Mouse (Mus musculus) lung, embryonic 16.5 days (tissue): Measurements from ENCODE around the gene Tvp23a. TPM values are rescaled to one million over a fixed set of nuclear protein-coding genes. Genes with fewer than 3 reads are reported as not detected.

Experiments
- ATAC-seq: fragments of 200-750 bp; cut with Nextera tagmentation; 2 replicates; pipeline ENCODE4 v1.8.0; 2017; ENCODE audit warnings: low read depth, mild to moderate bottlenecking, moderate library complexity
- H3K27ac ChIP-seq: fragments of 300-500 bp; sonication (generic); 2 replicates; pipeline ENCODE4 v1.5.1; 2014; ENCODE audit warnings: mild to moderate bottlenecking, control low read depth, low read length
- H3K27me3 ChIP-seq: fragments of 300-500 bp; sonication (generic); 2 replicates; pipeline ENCODE4 v1.6.1; 2014; ENCODE audit warnings: low read depth, low read length, mixed read lengths; ENCODE audit not compliant: control insufficient read depth, insufficient read depth
- H3K36me3 ChIP-seq: fragments of 300-500 bp; sonication (generic); 2 replicates; pipeline ENCODE4 v1.6.1; 2014; ENCODE audit warnings: low read length; ENCODE audit not compliant: control insufficient read depth, insufficient read depth
- H3K4me1 ChIP-seq: fragments of 300-500 bp; sonication (generic); replicated peaks from 2 replicates; pipeline ENCODE4 v1.6.1; 2014; ENCODE audit warnings: low read length, mixed read lengths; ENCODE audit not compliant: control insufficient read depth, insufficient read depth
- H3K4me2 ChIP-seq: fragments of 300-500 bp; sonication (generic); 2 replicates; pipeline ENCODE4 v1.6.1; 2014; ENCODE audit warnings: low read depth, low read length, control low read depth
- H3K4me3 ChIP-seq: fragments of 300-500 bp; sonication (generic); 2 replicates; pipeline ENCODE4 v1.5.1; 2014; ENCODE audit warnings: mild to moderate bottlenecking, low read length, control low read depth
- H3K9ac ChIP-seq: fragments of 300-500 bp; sonication (generic); 2 replicates; pipeline ENCODE4 v1.6.1; 2014; ENCODE audit warnings: low read length, control low read depth
- H3K9me3 ChIP-seq: fragments of 300-500 bp; sonication (generic); 2 replicates; pipeline ENCODE4 v1.6.1; 2016; ENCODE audit warnings: low read length; ENCODE audit not compliant: control insufficient read depth
- WGBS: fragments of 180-500 bp; shearing (Covaris S2); extraction: QIAGEN DNeasy Blood & Tissue Kit; methylation state at CpG from one replicate; pipeline ENCODE4 v1.1.7; 2014; 5-methylcytosine and 5-hydroxymethylcytosine counted together
- polyA plus RNA-seq: library from polyadenylated mRNA; unstranded; fragments of >200 nt; fragmentation: Nextera tagmentation; extraction: Ambion mirVana; gene quantifications from 2 replicates; pipeline ENCODE4 v1.2.1, GENCODE M21; 2015

Gene Tvp23a
- polyA plus RNA-seq, 1 experiment from 2014 or later, result 8.1 TPM

DNA sequence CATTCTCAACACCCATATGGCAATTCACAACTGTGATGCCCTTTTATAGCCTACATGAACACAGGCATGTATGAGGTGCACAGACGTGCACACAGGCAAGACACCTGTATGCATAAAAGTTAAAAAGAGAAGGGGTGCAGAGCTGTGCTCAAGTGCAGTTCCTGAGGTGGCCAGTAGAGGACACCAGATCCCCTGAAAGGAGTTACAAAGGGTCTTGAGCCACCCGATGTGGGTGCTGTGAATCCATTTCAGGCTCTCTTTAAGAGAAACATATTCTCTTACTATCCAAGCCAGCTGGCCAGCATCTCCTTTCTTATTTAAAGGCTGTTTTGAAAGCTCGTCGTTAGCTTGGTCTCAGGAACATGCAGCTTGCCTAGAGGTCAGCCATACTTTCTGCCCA is 30.3 kb downstream of the Tvp23a start:
- 90% methylated on average over 4 of the region's 4 CpGs for WGBS
- ATAC-seq, result no peak

DNA sequence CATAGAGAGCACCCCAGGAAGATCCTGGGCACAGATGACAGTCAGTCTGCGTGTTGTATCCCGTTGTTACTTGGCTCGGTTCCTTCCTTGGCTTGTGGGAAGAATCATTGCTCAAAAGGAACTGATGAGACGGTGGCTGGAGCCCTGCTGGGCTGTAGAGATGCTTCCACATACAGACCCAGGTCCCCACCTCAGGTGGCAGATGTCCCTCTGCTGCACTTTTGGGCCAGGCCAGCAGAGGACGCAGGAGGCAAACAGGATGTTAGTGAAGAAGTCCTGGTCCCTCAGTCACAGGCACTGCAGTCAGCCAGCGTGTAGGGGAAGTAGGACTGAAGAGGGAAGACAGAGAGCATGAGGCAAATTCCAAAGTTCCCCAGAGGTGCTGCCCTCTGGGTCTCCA is 31.2 kb downstream of the Tvp23a start:
- Histone ChIP-seq H3K9me3 (no peaks in the 10 kb centered on the region), H3K4me1 (peaks cover 4% of the 10 kb centered on the region), H3K36me3 (peaks cover 42% of the 10 kb centered on the region), H3K27me3 (no peaks in the 10 kb centered on the region), H3K4me3 (no peak overlapping the region), H3K27ac (no peak overlapping the region), H3K9ac (no peak overlapping the region), H3K4me2 (no peak overlapping the region)
- no peak for ATAC-seq
- WGBS, result 72% methylated on average over 6 of the region's 6 CpGs

More for the DNA sequence above, 30.3 kb downstream of the Tvp23a start:
- H3K9ac ChIP-seq, result no peak overlapping the region
- H3K4me1 ChIP-seq, result peaks cover 4% of the 10 kb centered on the region
- H3K9me3 ChIP-seq, result no peaks in the 10 kb centered on the region
- no peak overlapping the region for H3K27ac ChIP-seq
- H3K27me3 ChIP-seq, result no peaks in the 10 kb centered on the region
- H3K36me3 ChIP-seq, result peaks cover 51% of the 10 kb centered on the region
- no peak overlapping the region for H3K4me2 ChIP-seq
- no peak overlapping the region for H3K4me3 ChIP-seq

DNA sequence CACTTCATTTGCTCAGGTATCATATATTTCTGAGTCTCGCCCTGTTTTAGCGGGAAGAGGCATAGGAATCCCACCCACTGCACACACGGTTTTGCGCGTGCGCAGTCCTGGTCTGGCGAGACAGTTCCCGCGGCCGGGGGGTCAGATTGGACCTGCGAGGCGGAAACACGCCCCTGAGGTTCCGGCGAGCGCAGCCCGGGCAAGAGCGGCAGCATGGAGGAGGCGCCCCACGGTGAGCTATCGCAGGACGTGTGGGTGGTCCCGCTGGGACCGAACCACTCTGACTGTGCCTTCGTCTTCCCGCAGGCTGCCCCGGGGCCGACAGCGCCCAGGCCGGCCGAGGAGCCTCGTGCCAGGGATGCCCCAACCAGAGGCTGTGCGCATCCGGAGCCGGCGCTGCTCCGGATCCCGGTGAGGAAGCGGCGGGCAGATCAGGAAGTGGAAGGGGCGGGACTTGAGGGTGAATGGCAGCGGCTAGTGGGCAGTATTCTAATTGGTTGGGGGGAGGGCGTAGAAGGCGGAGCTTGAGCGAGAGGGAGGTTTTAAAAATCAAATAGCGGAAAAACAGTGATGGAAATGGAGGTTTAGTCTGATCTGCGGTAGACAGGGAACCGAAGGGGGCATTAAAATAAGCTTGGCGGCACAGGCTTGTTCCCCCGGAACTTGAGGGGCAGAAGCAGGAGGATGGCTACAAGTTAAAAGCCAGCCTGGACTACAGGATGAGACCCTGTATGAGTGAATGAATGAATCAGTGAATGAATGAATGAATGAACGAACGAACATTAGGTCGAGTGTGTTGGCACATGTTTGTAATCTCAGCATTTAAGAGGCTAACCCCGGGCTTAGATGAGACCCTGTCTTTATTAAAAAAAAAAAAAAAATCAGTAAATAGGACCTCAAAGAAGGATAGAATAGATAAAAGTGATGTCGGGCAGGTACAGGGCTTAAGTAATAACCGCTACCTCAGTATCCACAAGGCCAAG is 35.1 kb downstream of the Tvp23a start, which contains the start of gene Nubp1:
TSS of gene Nubp1 (plus strand) at position 185 of the 983 bp plus-strand sequence.
- no peaks in the 10 kb centered on the region for H3K9me3 ChIP-seq
- 3% methylated on average over 56 of the region's 56 CpGs for WGBS
- H3K27me3 ChIP-seq, result no peaks in the 10 kb centered on the region
- H3K9ac ChIP-seq, result peak within 1 kb of the TSS; percentile 81
- H3K27ac ChIP-seq, result peak within 1 kb of the TSS; percentile 97
- ATAC-seq, result peak; percentile 98
- H3K4me3 ChIP-seq, result peak within 1 kb of the TSS; percentile 83
- peak within 1 kb of the TSS; percentile 72 for H3K4me2 ChIP-seq
- peaks cover 4% of the 10 kb centered on the region for H3K4me1 ChIP-seq
- peaks cover 26% of the 10 kb centered on the region for H3K36me3 ChIP-seq

DNA sequence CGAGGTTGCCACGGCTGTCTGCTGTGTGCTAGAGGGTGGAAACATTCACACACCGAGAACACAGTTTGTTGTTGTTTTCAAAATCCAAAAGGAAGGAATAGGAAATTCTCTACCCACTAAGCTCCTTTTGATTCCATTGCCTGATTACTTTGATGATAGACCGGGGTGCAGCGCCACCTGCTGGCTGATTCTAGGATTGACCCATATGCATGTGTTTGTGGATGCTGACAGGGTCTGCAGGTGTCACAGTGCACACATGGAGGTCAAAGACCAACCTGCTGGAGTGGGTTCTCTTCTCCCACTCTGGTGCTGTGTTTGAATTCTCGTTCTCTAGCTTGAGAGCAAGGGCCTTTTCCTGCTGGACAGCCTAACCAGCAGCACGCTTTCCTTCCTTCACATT is 48.0 kb downstream of the Tvp23a start:
- Histone ChIP-seq H3K27me3 (no peaks in the 10 kb centered on the region; the same call in 1 of the 2 replicates), H3K4me2 (no peak overlapping the region), H3K9me3 (no peaks in the 10 kb centered on the region), H3K4me3 (no peak overlapping the region), H3K27ac (no peak overlapping the region), H3K36me3 (no peaks in the 10 kb centered on the region), H3K9ac (no peak overlapping the region), H3K4me1 (peaks cover 4% of the 10 kb centered on the region; the same call in 1 of the 2 replicates)
- no peak for ATAC-seq
- 28% methylated on average over 7 of the region's 7 CpGs for WGBS

DNA sequence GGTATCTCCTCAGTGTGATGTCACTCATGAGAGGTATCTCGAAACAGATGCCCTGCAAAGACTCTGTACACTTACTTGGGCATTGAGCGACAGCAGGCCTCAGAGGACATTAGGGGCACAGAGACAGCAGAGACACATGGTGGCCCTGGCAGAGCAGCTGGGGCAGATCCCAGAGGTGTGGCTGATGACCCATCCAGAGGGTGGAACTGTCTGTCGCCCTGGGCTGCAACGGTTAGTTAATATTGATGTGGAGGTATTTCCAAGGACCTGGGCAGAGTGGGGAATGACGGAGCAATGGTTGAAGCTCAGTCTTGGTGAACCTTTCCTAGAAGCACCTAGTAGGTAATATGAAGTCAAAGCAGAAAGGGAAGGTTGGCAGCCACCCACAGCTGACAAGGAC is 48.4 kb downstream of the Tvp23a start:
- Histone ChIP-seq H3K4me2 (no peak overlapping the region), H3K4me3 (no peak overlapping the region), H3K27me3 (no peaks in the 10 kb centered on the region; the same call in 1 of the 2 replicates), H3K9ac (no peak overlapping the region), H3K9me3 (no peaks in the 10 kb centered on the region), H3K4me1 (peaks cover 4% of the 10 kb centered on the region; the same call in 1 of the 2 replicates), H3K36me3 (no peaks in the 10 kb centered on the region), H3K27ac (no peak overlapping the region)
- WGBS, result 66% methylated on average over 5 of the region's 5 CpGs
- ATAC-seq, result no peak

DNA sequence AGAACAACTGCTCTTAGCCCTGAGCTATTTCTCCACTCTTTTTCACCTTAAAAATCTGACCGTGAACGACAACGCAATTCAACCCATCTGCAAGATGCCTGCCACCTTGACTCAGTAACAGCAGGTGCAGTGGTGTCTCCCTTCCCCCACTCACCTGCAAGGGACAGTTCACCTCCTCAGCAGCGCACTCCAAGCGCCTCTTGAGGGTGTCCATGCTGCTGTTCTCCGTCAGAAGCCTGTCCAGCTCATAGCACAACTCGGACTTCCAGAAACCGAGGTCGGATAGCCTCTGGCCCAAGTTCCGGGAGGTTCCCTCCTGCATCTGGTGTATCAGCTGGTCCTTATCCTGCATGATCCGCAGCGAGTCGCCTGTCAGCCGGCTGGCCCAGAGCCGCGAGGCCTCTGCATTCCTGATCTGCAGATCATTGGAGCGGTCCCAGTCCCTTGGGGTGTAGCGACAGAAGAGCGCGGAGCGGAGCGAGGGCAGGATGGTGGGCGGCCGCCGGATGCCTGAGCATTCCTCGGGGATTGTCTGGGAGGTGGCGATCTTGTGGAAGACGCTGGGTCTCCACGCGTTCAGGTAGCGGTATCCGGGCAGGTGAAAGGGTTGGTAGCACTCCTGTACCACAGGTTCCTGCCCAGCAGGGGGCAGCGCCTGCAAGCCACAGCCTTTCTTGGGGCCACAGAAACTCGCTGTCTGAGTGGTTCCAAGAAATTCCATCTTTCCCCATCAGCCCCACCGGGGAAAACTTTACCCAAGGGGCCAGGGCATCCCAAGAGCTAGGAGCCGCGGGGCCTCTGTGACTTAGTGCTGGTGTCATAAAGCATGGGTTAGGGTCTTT is 52.2 kb downstream of the Tvp23a start, which contains the start of gene Tekt5:
TSS of gene Tekt5 (minus strand) at position 792 of the 842 bp plus-strand sequence.
- Histone ChIP-seq H3K4me2 (peak within 1 kb of the TSS; percentile 53), H3K27me3 (no peaks in the 10 kb centered on the region; the same call in 1 of the 2 replicates), H3K36me3 (no peaks in the 10 kb centered on the region), H3K4me3 (peak within 1 kb of the TSS; percentile 34), H3K4me1 (peaks cover 4% of the 10 kb centered on the region; the same call in 1 of the 2 replicates), H3K9ac (peak within 1 kb of the TSS; percentile 48), H3K9me3 (no peaks in the 10 kb centered on the region), H3K27ac (no peak within 1 kb of the TSS)
- peak; percentile 84 for ATAC-seq
- WGBS, result 7% methylated on average over 37 of the region's 37 CpGs

DNA sequence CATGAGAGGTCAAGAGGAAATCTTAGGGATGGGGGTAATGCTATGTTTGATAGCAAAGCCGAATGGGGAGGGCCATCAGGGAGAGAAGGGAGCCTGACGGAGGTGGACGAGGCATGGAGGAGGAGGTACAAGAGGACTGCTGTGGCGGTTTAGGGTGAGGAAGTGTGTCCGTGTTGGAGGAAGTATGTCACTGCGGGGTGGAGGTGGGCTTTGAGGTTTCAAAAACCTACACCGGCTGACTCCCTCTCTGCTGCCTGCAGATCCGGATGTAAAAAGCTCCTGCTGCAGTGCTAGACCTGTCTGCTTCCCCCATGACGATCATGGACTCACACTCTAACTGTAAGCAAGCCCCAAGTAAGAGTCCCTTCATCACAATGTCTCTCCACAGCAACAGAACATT is 54.6 kb downstream of the Tvp23a start:
- Histone ChIP-seq H3K27ac (no peak overlapping the region), H3K9ac (no peak overlapping the region), H3K27me3 (no peaks in the 10 kb centered on the region; the same call in 1 of the 2 replicates), H3K36me3 (no peaks in the 10 kb centered on the region), H3K4me2 (no peak overlapping the region), H3K4me1 (peaks cover 4% of the 10 kb centered on the region; the same call in 1 of the 2 replicates), H3K9me3 (no peaks in the 10 kb centered on the region), H3K4me3 (no peak overlapping the region)
- no peak for ATAC-seq
- WGBS, result 71% methylated on average over 9 of the region's 9 CpGs

DNA sequence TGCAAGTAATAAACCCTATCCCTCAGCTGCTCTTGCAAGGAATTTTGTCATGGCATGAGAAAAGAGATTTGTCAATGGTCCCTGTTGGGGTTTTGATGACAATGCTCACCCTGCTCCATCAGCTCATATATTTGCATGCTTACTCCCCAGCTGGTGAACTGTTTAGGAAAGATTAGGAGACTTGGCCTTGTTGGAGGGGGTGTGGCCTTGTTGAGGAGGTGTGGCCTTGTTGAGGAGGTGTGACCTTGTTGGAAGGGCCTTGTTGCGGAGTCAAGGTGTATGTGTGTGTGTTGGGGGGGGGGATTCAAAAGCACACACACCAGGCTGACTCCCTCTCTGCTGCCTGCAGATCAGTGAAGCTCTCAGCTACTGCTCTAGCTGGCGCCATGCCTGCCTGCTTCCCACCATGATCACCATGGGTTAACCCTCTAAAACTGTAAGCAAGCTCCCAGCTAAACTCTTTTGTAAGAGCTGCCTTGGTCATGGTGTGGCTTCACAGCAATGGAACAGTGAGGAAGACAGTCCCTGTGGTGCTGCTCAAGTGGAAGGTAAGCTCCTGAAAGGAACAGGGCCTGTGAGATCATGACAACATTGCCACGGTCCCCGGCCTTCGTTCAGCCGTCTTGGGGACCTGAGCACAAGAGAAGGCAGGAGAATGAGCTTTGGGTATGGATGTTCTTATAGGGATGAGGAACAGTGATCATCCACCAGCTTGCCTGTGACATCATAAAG is 58.4 kb downstream of the Tvp23a start:
- Histone ChIP-seq H3K9ac (no peak overlapping the region), H3K36me3 (no peaks in the 10 kb centered on the region), H3K4me1 (peaks cover 11% of the 10 kb centered on the region), H3K4me3 (no peak overlapping the region), H3K4me2 (no peak overlapping the region), H3K9me3 (no peaks in the 10 kb centered on the region), H3K27ac (no peak overlapping the region), H3K27me3 (no peaks in the 10 kb centered on the region; the same call in 1 of the 2 replicates)
- WGBS, result 81% methylated on average over 6 of the region's 6 CpGs
- no peak for ATAC-seq
